Mouse (Mus musculus) ES-E14 (cell line): Measurements from ENCODE around the gene Gid8. TPM values are rescaled to one million over a fixed set of nuclear protein-coding genes. Genes with fewer than 3 reads are reported as not detected.
"Not testable (repeated sequence)": the region's sequence is repeated elsewhere in the genome, so short reads cannot be mapped to it uniquely, and the experiment has no call there.

Source experiments
- DNase-seq: peaks from one replicate; pipeline ENCODE4 v3.0.0-alpha.2; 2013; ENCODE audit warnings: low read depth, low spot score
- H3K27ac ChIP-seq: 2 replicates; pipeline ENCODE4 v1.5.1; 2012; ENCODE audit warnings: low read depth, mild to moderate bottlenecking, low read length, moderate library complexity, mixed read lengths; ENCODE audit not compliant: poor library complexity, insufficient read depth, severe bottlenecking
- H3K36me3 ChIP-seq: 2 replicates; pipeline ENCODE4 v1.6.1; 2012; ENCODE audit warnings: mild to moderate bottlenecking, low read length, moderate library complexity, mixed read lengths; ENCODE audit not compliant: control insufficient read depth, poor library complexity, insufficient read depth, severe bottlenecking
- H3K4me1 ChIP-seq, 2 experiments: fragments of 150-350 bp in 1 of 2; sonication (generic) in 1 of 2; 2 replicates each; pipeline ENCODE4 v1.6.1; 2012; ENCODE audit warnings: low read length in 2 of 2, mild to moderate bottlenecking in 1 of 2, mixed read lengths in 1 of 2; ENCODE audit not compliant: control insufficient read depth in 2 of 2, insufficient read depth in 2 of 2, poor library complexity in 1 of 2
- H3K4me3 ChIP-seq, 2 experiments: fragments of 150-350 bp in 1 of 2; sonication (generic) in 1 of 2; 2 replicates each; pipeline ENCODE4 v1.5.1; 2012; ENCODE audit warnings: low read length in 2 of 2, low read depth in 1 of 2, mild to moderate bottlenecking in 1 of 2, mixed read lengths in 1 of 2; ENCODE audit not compliant: insufficient read depth in 1 of 2, poor library complexity in 1 of 2, severe bottlenecking in 1 of 2
- H3K9ac ChIP-seq: 2 replicates; pipeline ENCODE4 v1.6.1; 2012; ENCODE audit warnings: low read depth, mild to moderate bottlenecking, low read length, mixed read lengths; ENCODE audit not compliant: poor library complexity, insufficient read depth, severe bottlenecking
- H3K9me3 ChIP-seq: fragments of 150-350 bp; sonication (generic); 2 replicates; pipeline ENCODE4 v1.6.1; 2012; ENCODE audit warnings: low read depth, mild to moderate bottlenecking, low read length; ENCODE audit not compliant: control insufficient read depth, insufficient read depth
- CHD2 ChIP-seq: IDR thresholded peaks from 2 replicates; pipeline ENCODE4 v1.6.1; 2014; ENCODE audit warnings: mild to moderate bottlenecking, low read depth, low read length, inconsistent platforms
- HCFC1 ChIP-seq: IDR thresholded peaks from 2 replicates; pipeline ENCODE4 v1.6.1; 2012; ENCODE audit warnings: low read length, inconsistent platforms, borderline replicate concordance; ENCODE audit not compliant: insufficient read depth
- MAFK ChIP-seq: IDR thresholded peaks from 2 replicates; pipeline ENCODE4 v1.6.1; 2014; ENCODE audit warnings: mild to moderate bottlenecking, low read depth, low read length, inconsistent platforms; ENCODE audit not compliant: insufficient read depth
- ZC3H11A ChIP-seq: IDR thresholded peaks from 2 replicates; pipeline ENCODE4 v1.6.1; 2012; ENCODE audit warnings: low read depth, mild to moderate bottlenecking, inconsistent platforms, low read length, borderline replicate concordance
- ZNF384 ChIP-seq: IDR thresholded peaks from 2 replicates; pipeline ENCODE4 v1.6.1; 2012; ENCODE audit warnings: low read depth, low read length, inconsistent platforms
- in situ Hi-C, 2 experiments: fragments of 600-800 bp; cut with MboI; formaldehyde crosslinking; loops; one replicate each; pipeline ENCODE4 v1.15.1; 2025; ENCODE audit warnings: low sequenced_read_pairs in 2 of 2, inconsistent platforms in 1 of 2; ENCODE audit not compliant: unreplicated experiment in 2 of 2
- total RNA-seq: library from RNA; depleted of rRNA; stranded (reverse); fragments of 300-350 nt; gene quantifications from 2 replicates; pipeline ENCODE4 v1.2.3, GENCODE M21; 2012

Gene Gid8
- total RNA-seq, 1 experiment = 57.8 TPM

DNA sequence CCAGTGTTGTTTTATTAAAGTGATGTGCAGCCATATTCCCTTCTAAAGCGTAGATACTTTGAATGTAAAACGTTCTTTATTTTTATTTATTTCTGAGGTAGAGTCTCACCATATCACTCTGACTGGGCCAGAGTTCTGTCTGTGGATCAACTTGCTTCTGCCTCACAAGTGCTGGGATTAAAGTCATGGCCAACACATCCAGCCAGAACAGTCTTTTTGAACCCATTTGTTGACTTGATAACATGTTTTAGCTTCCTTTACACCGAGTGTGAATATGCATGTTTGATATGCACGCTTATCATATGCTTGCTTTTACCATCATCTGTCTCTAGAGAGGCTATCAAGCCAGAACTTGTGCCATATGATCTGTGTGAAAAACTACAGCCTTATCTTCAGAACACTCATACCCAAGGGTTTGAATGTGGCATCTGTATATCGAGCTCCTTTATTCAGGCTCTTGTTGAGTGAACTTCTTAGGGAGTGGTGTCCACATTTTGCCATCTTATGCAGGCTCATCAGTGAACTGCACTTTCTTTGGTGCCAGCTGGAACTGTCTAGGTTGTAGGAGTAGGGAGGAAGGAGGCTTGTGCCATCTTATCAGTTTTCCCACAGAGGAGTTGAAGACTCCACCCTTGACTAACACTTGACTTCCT, 2.2 kb downstream of the Gid8 start:
- H3K36me3 ChIP-seq = peaks cover 27% of the 10 kb centered on the region
- TF ChIP-seq ZC3H11A (no peak), ZNF384 (no peak), MAFK (no peak), HCFC1 (no peak), CHD2 (no peak)
- H3K9ac ChIP-seq = peak overlapping the region; percentile 27; the same call in 1 of the 2 replicates
- no peak overlapping the region; a peak in 1 of 4 replicates for H3K4me3 ChIP-seq
- in situ Hi-C loops = no loop called here
- DNase-seq = no peak
- H3K27ac ChIP-seq = no peak overlapping the region; the same call in 1 of the 2 replicates
- peaks cover 5 to 6% of the 10 kb centered on the region in 2 experiments for H3K4me1 ChIP-seq
- H3K9me3 ChIP-seq = no peaks in the 10 kb centered on the region

DNA sequence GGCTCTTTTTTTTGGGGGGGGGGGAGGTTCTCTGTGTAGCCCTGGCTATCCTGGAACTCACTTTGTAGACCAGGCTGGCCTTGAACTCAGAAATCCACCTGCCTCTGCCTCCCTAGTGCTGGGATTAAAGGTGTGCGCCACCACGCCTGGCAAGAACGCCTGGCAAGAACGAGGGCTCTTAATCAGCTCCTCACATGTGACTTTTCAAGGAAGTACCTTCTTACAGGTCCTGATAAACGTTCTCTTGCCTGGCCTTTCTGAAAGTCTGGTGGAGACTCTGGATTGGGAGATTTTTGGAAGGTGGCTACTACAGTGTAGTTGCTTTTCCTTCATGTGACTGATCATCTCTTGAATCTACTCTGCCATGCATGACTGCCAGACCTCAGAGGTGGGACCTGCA, 12.8 kb downstream of the Gid8 start:
- H3K36me3 ChIP-seq = peaks cover 48% of the 10 kb centered on the region
- DNase-seq, H3K4me3 ChIP-seq, H3K9ac ChIP-seq, in situ Hi-C loops, H3K27ac ChIP-seq, H3K9me3 ChIP-seq: not testable (repeated sequence)
- H3K4me1 ChIP-seq = peaks cover 0 to 26% of the 10 kb centered on the region in 2 experiments; a peak in 3 of 4 replicates

DNA sequence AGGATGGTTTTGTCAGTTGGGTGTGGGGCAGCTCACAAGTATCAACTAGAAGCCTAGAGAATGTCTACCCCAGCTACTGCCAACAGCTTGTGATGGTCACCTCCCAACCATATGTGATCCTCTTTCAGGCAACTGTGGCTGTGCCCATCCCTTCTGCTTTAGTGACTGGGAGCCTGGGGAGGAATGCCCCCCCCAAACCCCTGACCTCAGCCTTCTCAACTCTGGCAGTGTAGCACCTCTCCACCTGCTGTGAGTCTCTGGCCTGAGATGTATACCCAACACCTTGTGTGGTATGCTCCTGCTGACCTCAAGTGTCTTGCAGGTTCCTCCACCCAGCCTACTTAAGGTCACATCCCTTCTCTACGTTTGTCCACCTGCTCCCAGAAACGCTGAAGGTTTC, 13.9 kb downstream of the Gid8 start:
- H3K4me1 ChIP-seq = peaks cover 3 to 37% of the 10 kb centered on the region in 2 experiments
- peaks cover 42% of the 10 kb centered on the region for H3K36me3 ChIP-seq
- no peak for DNase-seq
- H3K9ac ChIP-seq = no peak overlapping the region
- H3K9me3 ChIP-seq = no peaks in the 10 kb centered on the region; the same call in 1 of the 2 replicates
- no peak overlapping the region for H3K27ac ChIP-seq
- in situ Hi-C loops = no loop called here
- H3K4me3 ChIP-seq = no peak overlapping the region
- no peak for TF ChIP-seq ZC3H11A
- no peak for TF ChIP-seq ZNF384
- TF ChIP-seq MAFK = no peak
- TF ChIP-seq HCFC1 = no peak
- TF ChIP-seq CHD2 = no peak

DNA sequence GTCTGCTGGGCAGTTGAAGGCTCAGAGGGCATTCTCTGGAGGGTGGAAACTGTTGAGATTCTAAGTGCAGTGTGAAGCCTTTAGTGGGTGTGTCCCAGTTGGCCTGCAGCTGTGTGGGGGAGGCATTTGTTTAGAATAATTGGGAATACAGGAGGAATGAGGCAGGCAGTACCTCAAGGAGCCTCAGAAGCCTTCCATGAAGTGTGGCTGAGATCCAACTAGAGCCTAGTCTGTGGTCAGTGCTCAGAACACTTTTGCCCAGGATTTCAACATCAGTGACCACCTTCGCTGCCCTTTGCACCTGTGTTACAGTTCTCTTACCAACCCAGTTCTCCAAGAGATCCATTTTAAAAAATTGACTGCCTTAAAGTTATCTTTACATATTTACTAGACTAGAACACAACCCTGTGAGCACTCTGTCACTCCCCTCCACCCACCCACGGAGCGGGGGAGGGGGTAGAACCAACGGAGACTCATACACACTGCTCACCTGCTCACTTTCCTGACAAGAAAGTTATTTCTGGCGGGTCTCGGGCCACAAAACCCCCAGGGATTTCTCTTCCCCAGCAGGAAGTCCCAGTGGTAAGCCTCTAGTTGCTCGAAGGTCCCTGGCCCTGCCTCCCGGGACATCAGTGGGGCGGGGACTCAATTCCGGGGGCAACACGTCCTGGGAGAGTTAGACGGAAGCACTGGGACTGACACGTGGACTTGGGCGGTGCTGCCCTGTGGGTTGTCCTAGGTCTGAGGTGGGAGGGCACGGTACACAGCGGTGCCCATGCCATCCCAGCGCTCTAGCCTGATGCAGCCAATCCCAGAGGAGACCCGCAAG, 14.9 kb downstream of the Gid8 start, which contains the start of gene Slc17a9:
Slc17a9 (plus strand) TSS at position 679 of the 829 bp plus-strand sequence.
- TF ChIP-seq ZNF384 = no peak
- TF ChIP-seq MAFK = no peak
- TF ChIP-seq CHD2 = no peak
- TF ChIP-seq HCFC1 = no peak
- TF ChIP-seq ZC3H11A = no peak
- Histone ChIP-seq H3K9me3 (no peaks in the 10 kb centered on the region; the same call in 1 of the 2 replicates), H3K36me3 (peaks cover 34% of the 10 kb centered on the region), H3K27ac (peak within 1 kb of the TSS; percentile 90), H3K4me1 (peaks cover 3 to 38% of the 10 kb centered on the region in 2 experiments), H3K4me3 (peak within 1 kb of the TSS; percentile 64), H3K9ac (peak within 1 kb of the TSS; percentile 68)
- in situ Hi-C loops = no loop called here
- DNase-seq = no peak
